Mouse (Mus musculus) heart, postnatal 0 days (tissue): Measurements from ENCODE around the gene Slc7a14.

Experiments
- CTCF ChIP-seq: IDR thresholded peaks from 2 replicates; pipeline ENCODE4 v1.5.1; 2016; ENCODE audit warnings: antibody characterized with exemption, control low read depth, low read depth
- EP300 ChIP-seq: IDR thresholded peaks from 2 replicates; pipeline ENCODE4 v1.6.1; 2016; ENCODE audit warnings: antibody characterized with exemption, low read depth

DNA sequence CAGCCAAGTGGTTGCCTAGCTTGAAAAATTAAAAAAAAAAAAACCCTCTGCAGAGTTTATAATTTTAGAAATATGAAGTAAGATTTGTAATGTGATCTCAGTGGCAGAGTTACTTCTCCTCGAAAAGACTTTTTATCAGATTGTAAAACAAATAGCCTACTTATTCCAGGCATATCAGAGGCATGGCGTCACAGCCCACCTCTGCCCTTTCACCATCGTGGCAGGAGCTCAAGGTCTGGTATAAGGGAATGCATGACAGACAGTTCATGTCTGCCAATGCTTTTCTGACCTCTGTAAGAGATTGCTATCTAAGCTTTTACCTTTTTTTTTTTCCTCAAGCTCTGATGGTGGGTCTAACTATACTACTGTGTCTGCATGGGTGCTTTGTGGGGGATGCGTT, 102.1 kb downstream of the Slc7a14 start:
- no peak for TF ChIP-seq CTCF
- TF ChIP-seq EP300, result no peak
